Mouse (Mus musculus): ENCODE results near the gene Txnl4b. TPM values are rescaled to one million over a fixed set of nuclear protein-coding genes. Genes with fewer than 3 reads are reported as not detected.
A peak's percentile ranks its signal among the peaks of the same experiment; 100 is the strongest.

Txnl4b gene
- polyA plus RNA-seq, 1 experiment from 2014 or later, result 14.8 TPM

GRCm38 (mm10) chr8:109593117-109593788 lies 27.6 kb downstream of the Txnl4b start:
- in situ Hi-C loops (cut with MboI; ENCODE audit: low pct_unique_long_range_greater_than_20kb), result no loop called here
- H3K27me3 ChIP-seq, result no peaks in the 10 kb centered on the region
- peak; percentile 79 for TF ChIP-seq CTCF (IDR thresholded peaks at IDR 0.05)
- ChIA-PET POLR2A (no interaction called here), CTCF (interaction anchor here (0.8 to 2.5 kb wide), 5 partner anchors 8 to 57 kb away, joined by 3 to 10 read pairs (median 4); no protein-coding TSS in a partner anchor)
- DNase-seq (ENCODE audit: low read depth, low spot score), result no peak
- ATAC-seq, result no peak

- CTCF ChIA-PET, result interaction anchor here (1.0 to 2.9 kb wide), 3 partner anchors 8 to 25 kb away, joined by 3 to 19 read pairs (median 4); no protein-coding TSS in a partner anchor
- no peak for DNase-seq (ENCODE audit: low read depth, low spot score)
- TF ChIP-seq CTCF (IDR thresholded peaks at IDR 0.05), result peak; percentile 92
Observed at GRCm38 (mm10) chr8:109595854-109596253, 30.2 kb downstream of the Txnl4b start.

GRCm38 (mm10) chr8:109606725-109607124 lies 41.0 kb downstream of the Txnl4b start:
- ChIA-PET CTCF (interaction anchor here (0.7 to 3.3 kb wide), 5 partner anchors 10 to 61 kb away, joined by 3 to 19 read pairs (median 3); no protein-coding TSS in a partner anchor), POLR2A (no interaction called here)
- H3K27me3 ChIP-seq, result no peaks in the 10 kb centered on the region
- TF ChIP-seq CTCF (IDR thresholded peaks at IDR 0.05), result no peak
- DNase-seq (ENCODE audit: low read depth, low spot score) (no peak), ATAC-seq (no peak)
- in situ Hi-C loops (cut with MboI; ENCODE audit: low pct_unique_long_range_greater_than_20kb), result no loop called here

More at GRCm38 (mm10) chr8:109595854-109596253, 30.2 kb downstream of the Txnl4b start:
- POLR2A ChIA-PET, result no interaction called here
- peak; percentile 65 for ATAC-seq
- no peaks in the 10 kb centered on the region for H3K27me3 ChIP-seq
- in situ Hi-C loops (cut with MboI; ENCODE audit: low pct_unique_long_range_greater_than_20kb), result no loop called here

- POLR2A ChIA-PET, result interaction anchor here (1.3 kb wide), 1 partner anchor 84 kb away, joined by 3 read pairs; no protein-coding TSS in a partner anchor
- no peak for ATAC-seq
- no peak for DNase-seq (ENCODE audit: low read depth, low spot score)
- in situ Hi-C loops (cut with MboI; ENCODE audit: low pct_unique_long_range_greater_than_20kb), result no loop called here
- H3K27me3 ChIP-seq, result no peaks in the 10 kb centered on the region
- CTCF ChIA-PET, result interaction anchor here (1.0 to 3.3 kb wide), 3 partner anchors 11 to 20 kb away, joined by 3 to 19 read pairs (median 10); no protein-coding TSS in a partner anchor
- TF ChIP-seq CTCF (IDR thresholded peaks at IDR 0.05), result no peak
Observed at GRCm38 (mm10) chr8:109607650-109608049, 42.0 kb downstream of the Txnl4b start.

- peaks cover 4% of the 10 kb centered on the region for H3K27me3 ChIP-seq
- in situ Hi-C loops (cut with MboI; ENCODE audit: low pct_unique_long_range_greater_than_20kb), result no loop called here
- peak; percentile 61 for DNase-seq (ENCODE audit: low read depth, low spot score)
- no peak for TF ChIP-seq CTCF (IDR thresholded peaks at IDR 0.05)
- ATAC-seq, result peak; percentile 99
- ChIA-PET POLR2A (interaction anchor here (0.6 to 1.3 kb wide), 3 partner anchors 41 to 84 kb away, joined by 3 to 4 read pairs (median 4); no protein-coding TSS in a partner anchor), CTCF (interaction anchor here (2.9 to 3.3 kb wide), 2 partner anchors 12 to 15 kb away, joined by 10 to 19 read pairs; no protein-coding TSS in a partner anchor)
Observed at GRCm38 (mm10) chr8:109608271-109609152, 42.8 kb downstream of the Txnl4b start, which contains the start of gene Dhodh. TSS of gene Dhodh (minus strand) at chr8:109608673.

GRCm38 (mm10) chr8:109609153-109609502 lies 43.4 kb downstream of the Txnl4b start:
- ATAC-seq (no peak), DNase-seq (ENCODE audit: low read depth, low spot score) (no peak)
- peaks cover 4% of the 10 kb centered on the region for H3K27me3 ChIP-seq
- in situ Hi-C loops (cut with MboI; ENCODE audit: low pct_unique_long_range_greater_than_20kb), result no loop called here
- ChIA-PET CTCF (no interaction called here), POLR2A (interaction anchor here (0.6 kb wide), 1 partner anchor 46 kb away, joined by 4 read pairs; no protein-coding TSS in a partner anchor)
- no peak for TF ChIP-seq CTCF (IDR thresholded peaks at IDR 0.05)

GRCm38 (mm10) chr8:109614243-109615210 lies 48.8 kb downstream of the Txnl4b start, which contains the start of gene Pkd1l3:
TSS of gene Pkd1l3 (plus strand) at chr8:109614517.
- ATAC-seq, result no peak
- ChIA-PET POLR2A (interaction anchor here (0.7 kb wide), 1 partner anchor 27 kb away, joined by 4 read pairs; no protein-coding TSS in a partner anchor), CTCF (no interaction called here)
- DNase-seq (ENCODE audit: low read depth, low spot score), result no peak
- H3K27me3 ChIP-seq, result peaks cover 4% of the 10 kb centered on the region
- peak; percentile 55 for TF ChIP-seq CTCF (IDR thresholded peaks at IDR 0.05)
- in situ Hi-C loops (cut with MboI; ENCODE audit: low pct_unique_long_range_greater_than_20kb), result no loop called here

- POLR2A ChIA-PET, result no interaction called here
- CTCF ChIA-PET, result no interaction called here
- peaks cover 4% of the 10 kb centered on the region for H3K27me3 ChIP-seq
- no peak for TF ChIP-seq CTCF (IDR thresholded peaks at IDR 0.05)
- in situ Hi-C loops (cut with MboI; ENCODE audit: low pct_unique_long_range_greater_than_20kb), result no loop called here
- no peak for ATAC-seq
- DNase-seq (ENCODE audit: low read depth, low spot score), result no peak
Observed at GRCm38 (mm10) chr8:109615569-109615968, 49.9 kb downstream of the Txnl4b start.

Other genes starting within 250 kb of the Txnl4b start
- gene Pmfbp1, start 71.9 kb upstream of the Txnl4b start, polyA plus RNA-seq (2021), result not detected
- gene Dhx38, start within 50 bp of the Txnl4b start, polyA plus RNA-seq (2021), result 39.9 TPM
- 0.45 TPM for gene Hp, start 13.3 kb downstream of the Txnl4b start, polyA plus RNA-seq (2021)
- gene Dhodh, start 42.8 kb downstream of the Txnl4b start, polyA plus RNA-seq (2021), result 14.3 TPM
- 0.45 TPM for gene Pkd1l3, start 48.6 kb downstream of the Txnl4b start, polyA plus RNA-seq (2021)
- 104 TPM for gene Ist1, start 127.4 kb downstream of the Txnl4b start, polyA plus RNA-seq (2021)
- gene Zfp821, start 139.7 kb downstream of the Txnl4b start, polyA plus RNA-seq (2021), result 28.7 TPM
- gene Atxn1l, start 171.8 kb downstream of the Txnl4b start, polyA plus RNA-seq (2021), result 40.5 TPM
- gene Ap1g1, start 212.7 kb downstream of the Txnl4b start, polyA plus RNA-seq (2021), result 104 TPM